Mouse (Mus musculus) heart, postnatal 36 days (tissue): ENCODE data around the gene Mgl2. TPM values are rescaled to one million over a fixed set of nuclear protein-coding genes. Genes with fewer than 3 reads are reported as not detected.
"Not testable (repeated sequence)": the region's sequence is repeated elsewhere in the genome, so short reads cannot be mapped to it uniquely, and the experiment has no call there.

Experiments
- DNase-seq, 2 experiments: peaks; one replicate each; pipeline ENCODE4 v3.0.0; 2021 to 2022
- intact Hi-C: fragments of 180-260 bp; cut with DNase I; formaldehyde crosslinking; loops from one replicate; pipeline ENCODE4 v1.15.1; 2025
- total RNA-seq, 2 experiments: library from RNA; stranded (reverse); gene quantifications; 2 replicates each; pipeline ENCODE4 v1.2.3; 2021

The Mgl2 gene
- total RNA-seq, result 1 to 10 TPM; 4.2 to 5.8 TPM

GRCm38 (mm10) chr11:70129926-70130379, at the start of gene Mgl2:
Gene Mgl2, plus strand, starts transcription at chr11:70130329.
- intact Hi-C loops, result no loop called here
- no peak for DNase-seq

GRCm38 (mm10) chr11:70080803-70081590, 49.1 kb upstream of the Mgl2 start:
- intact Hi-C loops, result no loop called here
- no peak for DNase-seq

- intact Hi-C loops, result no loop called here
- peak; percentile 18 to 25 for DNase-seq
Measured at GRCm38 (mm10) chr11:70084563-70084962, 45.6 kb upstream of the Mgl2 start.

- intact Hi-C loops, result no loop called here
- peak; percentile 34 to 58 for DNase-seq
Measured at GRCm38 (mm10) chr11:70091986-70092783, 37.9 kb upstream of the Mgl2 start, which contains the start of gene Asgr2. Gene Asgr2, plus strand, starts transcription at chr11:70092644.

- no peak for DNase-seq
- intact Hi-C loops, result no loop called here
Measured at GRCm38 (mm10) chr11:70097396-70097795, 32.7 kb upstream of the Mgl2 start.

- intact Hi-C loops, result no loop called here
- DNase-seq, result no peak
Measured at GRCm38 (mm10) chr11:70099102-70099501, 31.0 kb upstream of the Mgl2 start.

GRCm38 (mm10) chr11:70099809-70100208, 30.3 kb upstream of the Mgl2 start:
- no peak for DNase-seq
- intact Hi-C loops, result no loop called here

- intact Hi-C loops, result no loop called here
Measured at GRCm38 (mm10) chr11:70103701-70104315, 26.3 kb upstream of the Mgl2 start.

GRCm38 (mm10) chr11:70107085-70107484, 23.0 kb upstream of the Mgl2 start:
- DNase-seq, result no peak
- intact Hi-C loops, result no loop called here

More at GRCm38 (mm10) chr11:70103701-70104315, 26.3 kb upstream of the Mgl2 start:
- no peak for DNase-seq

GRCm38 (mm10) chr11:70110146-70110545, 20.0 kb upstream of the Mgl2 start:
- no peak for DNase-seq
- intact Hi-C loops, result no loop called here

- peak in 1 of 2 experiments; percentile 19 for DNase-seq
- intact Hi-C loops, result no loop called here
Measured at GRCm38 (mm10) chr11:70114562-70114961, 15.6 kb upstream of the Mgl2 start.

GRCm38 (mm10) chr11:70115901-70116300, 14.2 kb upstream of the Mgl2 start:
- intact Hi-C loops, result no loop called here
- DNase-seq, result no peak

- DNase-seq, intact Hi-C loops: not testable (repeated sequence)
Measured at GRCm38 (mm10) chr11:70135001-70135400, 4.9 kb downstream of the Mgl2 start.

GRCm38 (mm10) chr11:70135925-70136324, 5.8 kb downstream of the Mgl2 start:
- intact Hi-C loops, DNase-seq: not testable (repeated sequence)

- DNase-seq, result no peak
- intact Hi-C loops, result no loop called here
Measured at GRCm38 (mm10) chr11:70139171-70139570, 9.0 kb downstream of the Mgl2 start.

GRCm38 (mm10) chr11:70151072-70151471, 20.9 kb downstream of the Mgl2 start:
- intact Hi-C loops, result loop anchor here (1.0 kb wide), 1 partner anchor 40 kb away; no protein-coding TSS in a partner anchor
- DNase-seq, result no peak

- DNase-seq, intact Hi-C loops: not testable (repeated sequence)
Measured at GRCm38 (mm10) chr11:70155897-70156296, 25.8 kb downstream of the Mgl2 start, which contains the start of gene Clec10a. Gene Clec10a, plus strand, starts transcription at chr11:70156197.

GRCm38 (mm10) chr11:70162336-70162735, 32.2 kb downstream of the Mgl2 start:
- intact Hi-C loops, result no loop called here
- DNase-seq, result no peak

- peak; percentile 15 to 18 for DNase-seq
- intact Hi-C loops, result no loop called here
Measured at GRCm38 (mm10) chr11:70165972-70166921, 36.1 kb downstream of the Mgl2 start.

GRCm38 (mm10) chr11:70168136-70168535, 38.0 kb downstream of the Mgl2 start:
- intact Hi-C loops, result no loop called here

More at GRCm38 (mm10) chr11:70168136-70168535, 38.0 kb downstream of the Mgl2 start:
- no peak for DNase-seq
